Mouse (Mus musculus) stomach, postnatal 0 days (tissue): ENCODE data around the gene Nom1. TPM values are rescaled to one million over a fixed set of nuclear protein-coding genes. Genes with fewer than 3 reads are reported as not detected.

Experiments
- ATAC-seq: fragments of 200-750 bp; cut with Nextera tagmentation; 2 replicates; pipeline ENCODE4 v1.8.0; 2017; ENCODE audit not compliant: low FRiP score, low TSS enrichment
- DNase-seq: peaks from one replicate; pipeline ENCODE4 v3.0.0-alpha.2; 2016; ENCODE audit warnings: low spot score
- H3K27ac ChIP-seq: fragments of 300-500 bp; sonication (generic); replicated peaks from 2 replicates; pipeline ENCODE4 v1.5.1; 2014; ENCODE audit warnings: mild to moderate bottlenecking, control low read depth
- H3K27me3 ChIP-seq: fragments of 300-500 bp; sonication (generic); 2 replicates; pipeline ENCODE4 v1.6.1; 2014; ENCODE audit warnings: low read length; ENCODE audit not compliant: control insufficient read depth, insufficient read depth
- H3K36me3 ChIP-seq: fragments of 300-500 bp; sonication (generic); 2 replicates; pipeline ENCODE4 v1.6.1; 2014; ENCODE audit warnings: low read length, mixed read lengths; ENCODE audit not compliant: control insufficient read depth, insufficient read depth
- H3K4me1 ChIP-seq: fragments of 300-500 bp; sonication (generic); replicated peaks from 2 replicates; pipeline ENCODE4 v1.6.1; 2014; ENCODE audit warnings: antibody characterized with exemption; ENCODE audit not compliant: control insufficient read depth, insufficient read depth
- H3K4me2 ChIP-seq: fragments of 300-500 bp; sonication (generic); replicated peaks from 2 replicates; pipeline ENCODE4 v1.6.1; 2014; ENCODE audit warnings: low read depth, mild to moderate bottlenecking, control low read depth, moderate library complexity
- H3K4me3 ChIP-seq: fragments of 300-500 bp; sonication (generic); 2 replicates; pipeline ENCODE4 v1.5.1; 2014; ENCODE audit warnings: low read depth, low read length, control low read depth
- H3K9ac ChIP-seq: fragments of 300-500 bp; sonication (generic); 2 replicates; pipeline ENCODE4 v1.6.1; 2014; ENCODE audit warnings: mild to moderate bottlenecking, low read length, control low read depth, mixed read lengths
- H3K9me3 ChIP-seq: fragments of 300-500 bp; sonication (generic); 2 replicates; pipeline ENCODE4 v1.6.1; 2016; ENCODE audit warnings: low read length; ENCODE audit not compliant: control insufficient read depth
- CTCF ChIP-seq: IDR thresholded peaks from 2 replicates; pipeline ENCODE4 v1.5.1; 2016; ENCODE audit warnings: antibody characterized with exemption, low read depth, mild to moderate bottlenecking, moderate library complexity
- EP300 ChIP-seq: optimal IDR thresholded peaks from 2 replicates; pipeline ENCODE3; 2016; ENCODE audit warnings: antibody characterized with exemption
- WGBS: fragments of 180-500 bp; shearing (Covaris S2); extraction: QIAGEN DNeasy Blood & Tissue Kit; methylation state at CpG from one replicate; pipeline ENCODE4 v1.1.7; 2014; 5-methylcytosine and 5-hydroxymethylcytosine counted together
- polyA plus RNA-seq: library from polyadenylated mRNA; unstranded; fragments of >200 nt; fragmentation: Nextera tagmentation; extraction: Ambion mirVana; gene quantifications from 2 replicates; pipeline ENCODE4 v1.2.1, GENCODE M21; 2015

The Nom1 gene
- polyA plus RNA-seq, 1 experiment from 2014 or later: 16.4 TPM

DNA sequence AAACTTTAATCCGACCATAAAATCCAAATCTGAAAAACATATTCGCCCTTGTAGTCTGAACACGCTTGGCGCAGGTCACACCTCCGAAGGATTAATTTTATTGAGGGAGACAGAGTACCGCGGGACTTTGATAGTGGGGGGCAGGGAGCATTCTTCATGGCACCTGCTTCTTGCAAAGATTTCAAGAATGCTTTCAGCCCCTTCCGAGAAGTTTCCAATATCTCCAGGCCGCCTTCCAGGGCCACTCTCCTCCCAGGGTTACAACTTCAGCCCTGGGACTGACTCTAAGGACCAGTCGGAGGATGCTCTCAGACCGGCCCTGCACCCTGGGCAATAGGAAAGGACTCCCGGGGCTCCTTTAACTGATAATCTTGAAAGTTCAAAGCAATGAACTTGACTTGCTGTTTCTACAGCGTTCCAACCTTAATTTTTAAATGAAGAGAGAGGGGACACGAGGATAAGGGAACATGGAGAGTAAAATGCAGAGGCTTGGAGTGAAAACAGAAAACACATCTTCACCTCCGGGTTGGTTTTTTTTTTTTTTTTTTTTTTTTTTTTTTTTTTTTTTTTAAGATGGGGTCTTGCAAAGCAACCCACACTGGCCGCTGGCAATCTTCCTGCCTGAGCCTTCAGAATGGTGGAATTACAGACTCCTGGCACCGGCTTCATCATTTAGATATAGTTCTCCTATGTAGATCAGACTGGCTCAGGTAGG is 34.0 kb downstream of the Nom1 start:
- peaks cover 7% of the 10 kb centered on the region; the same call in 1 of the 2 replicates for H3K27me3 ChIP-seq
- peak; percentile 29 for DNase-seq
- peak overlapping the region; percentile 43 for H3K4me3 ChIP-seq
- ATAC-seq: no peak
- H3K4me2 ChIP-seq: peak overlapping the region; percentile 65
- WGBS: 2% methylated on average over 17 of the region's 17 CpGs
- H3K27ac ChIP-seq: 0 out of 2 replicates have a peak overlapping the region, but pooled peaks have one; percentile 30
- H3K9ac ChIP-seq: peak overlapping the region; percentile 45; the same call in 1 of the 2 replicates
- no peaks in the 10 kb centered on the region for H3K9me3 ChIP-seq
- H3K4me1 ChIP-seq: no peaks in the 10 kb centered on the region
- TF ChIP-seq EP300: no peak
- no peaks in the 10 kb centered on the region for H3K36me3 ChIP-seq

DNA sequence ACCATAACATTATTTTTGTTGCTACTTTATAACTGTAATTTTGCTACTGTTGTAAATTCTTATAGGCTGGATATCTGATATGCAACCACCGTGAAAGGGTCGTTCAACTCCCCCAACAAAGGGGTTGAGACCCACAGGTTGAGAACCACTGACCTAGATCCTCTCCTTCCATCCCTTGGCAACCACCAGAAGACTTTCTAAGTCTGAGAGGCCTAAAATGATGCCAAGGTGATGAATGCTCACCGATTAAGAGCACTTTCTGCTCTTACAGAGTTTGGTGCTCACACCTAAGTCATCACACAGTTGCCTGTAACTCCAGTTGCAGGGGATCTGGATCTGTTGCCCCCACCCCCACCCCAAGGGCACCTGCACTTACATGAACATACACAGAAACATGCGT is 35.0 kb downstream of the Nom1 start:
- ATAC-seq (no peak), DNase-seq (no peak)
- Histone ChIP-seq H3K4me3 (no peak overlapping the region), H3K4me2 (no peak overlapping the region), H3K36me3 (no peaks in the 10 kb centered on the region), H3K9ac (no peak overlapping the region), H3K27me3 (peaks cover 7% of the 10 kb centered on the region; the same call in 1 of the 2 replicates), H3K4me1 (no peaks in the 10 kb centered on the region), H3K27ac (no peak overlapping the region), H3K9me3 (no peaks in the 10 kb centered on the region)
- WGBS: 16% methylated on average over 4 of the region's 4 CpGs
- no peak for TF ChIP-seq EP300
- TF ChIP-seq CTCF: no peak

DNA sequence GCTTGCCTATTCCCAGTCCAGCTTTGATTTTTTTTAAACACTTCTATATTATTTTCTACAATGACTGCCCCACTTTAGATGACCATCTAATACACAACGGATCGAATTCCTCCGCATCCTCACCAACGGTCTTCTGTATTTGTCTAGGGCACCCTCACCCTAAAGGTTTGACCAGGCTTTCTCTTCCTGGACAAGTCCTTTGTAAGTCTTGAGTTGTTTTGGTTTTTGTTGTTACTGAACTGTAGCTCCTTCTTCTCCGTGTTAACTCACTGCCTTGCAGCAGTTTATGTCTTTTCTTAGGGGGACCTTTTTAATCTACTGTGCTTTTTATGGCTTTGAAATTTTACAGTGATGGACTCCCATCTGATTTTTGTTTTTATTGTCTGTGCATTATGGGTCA is 35.8 kb downstream of the Nom1 start:
- H3K27ac ChIP-seq: no peak overlapping the region
- no peak for TF ChIP-seq EP300
- TF ChIP-seq CTCF: no peak
- H3K9me3 ChIP-seq: no peaks in the 10 kb centered on the region
- WGBS: 46% methylated on average over 5 of the region's 5 CpGs
- H3K36me3 ChIP-seq: no peaks in the 10 kb centered on the region
- H3K4me2 ChIP-seq: no peak overlapping the region
- no peaks in the 10 kb centered on the region for H3K4me1 ChIP-seq
- H3K27me3 ChIP-seq: peaks cover 7% of the 10 kb centered on the region; the same call in 1 of the 2 replicates
- H3K4me3 ChIP-seq: no peak overlapping the region
- ATAC-seq (no peak), DNase-seq (no peak)
- H3K9ac ChIP-seq: no peak overlapping the region

DNA sequence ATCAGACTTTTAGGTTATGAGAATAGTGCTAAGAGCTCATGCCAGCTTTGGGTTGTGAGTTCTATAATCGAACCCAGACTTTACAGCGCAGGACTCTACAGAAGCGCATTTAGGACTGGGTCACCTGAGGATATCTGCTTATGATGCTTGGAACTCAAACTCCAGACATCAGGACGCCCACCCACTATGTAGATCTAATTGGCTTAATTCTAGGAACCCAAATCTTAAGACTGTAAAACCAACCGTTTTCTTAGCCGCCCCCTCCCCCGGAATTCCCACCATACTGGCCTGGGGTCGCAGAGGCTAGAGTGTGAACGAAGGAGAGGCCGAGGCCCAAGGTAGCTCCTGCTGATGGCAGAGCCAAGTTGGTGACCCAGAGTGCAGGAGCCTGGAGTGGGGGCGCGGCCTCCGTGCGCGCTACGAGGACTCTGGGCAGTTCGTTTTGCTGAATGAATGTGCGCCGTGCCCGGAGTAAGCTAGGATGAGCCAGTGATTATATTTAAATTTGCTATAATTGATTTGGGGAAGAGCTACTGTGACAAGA is 36.5 kb downstream of the Nom1 start:
- ATAC-seq (no peak), DNase-seq (no peak)
- TF ChIP-seq CTCF: no peak
- no peak for TF ChIP-seq EP300
- no peaks in the 10 kb centered on the region for H3K9me3 ChIP-seq
- no peak overlapping the region for H3K9ac ChIP-seq
- 28% methylated on average over 20 of the region's 20 CpGs for WGBS
- H3K4me3 ChIP-seq: no peak overlapping the region
- peaks cover 7% of the 10 kb centered on the region; the same call in 1 of the 2 replicates for H3K27me3 ChIP-seq
- H3K4me2 ChIP-seq: no peak overlapping the region
- no peaks in the 10 kb centered on the region for H3K4me1 ChIP-seq
- H3K36me3 ChIP-seq: no peaks in the 10 kb centered on the region
- H3K27ac ChIP-seq: no peak overlapping the region

DNA sequence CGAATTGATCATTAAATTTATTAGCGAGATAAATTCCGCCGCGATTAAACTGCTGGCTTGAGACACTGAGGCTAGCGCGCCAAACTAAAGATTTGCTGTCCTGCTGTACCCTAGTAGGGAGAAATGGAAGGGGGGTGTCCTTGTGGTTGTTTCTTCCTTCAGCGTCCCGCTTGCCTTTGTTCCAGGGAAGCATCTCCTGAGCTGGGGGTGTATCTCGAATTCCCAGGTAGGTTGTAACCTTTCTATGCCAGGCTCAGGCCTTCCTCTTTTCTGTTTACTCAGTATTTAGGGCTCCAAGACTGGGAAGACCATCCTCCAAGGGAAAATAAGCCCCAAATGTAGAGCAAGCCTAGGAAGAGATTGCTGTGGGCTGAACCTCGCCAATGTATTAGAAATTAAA is 36.9 kb downstream of the Nom1 start:
- ATAC-seq (no peak), DNase-seq (no peak)
- Histone ChIP-seq H3K9ac (no peak overlapping the region), H3K9me3 (no peaks in the 10 kb centered on the region), H3K27me3 (peaks cover 7% of the 10 kb centered on the region; the same call in 1 of the 2 replicates), H3K4me3 (no peak overlapping the region), H3K27ac (no peak overlapping the region), H3K4me2 (no peak overlapping the region), H3K4me1 (no peaks in the 10 kb centered on the region), H3K36me3 (no peaks in the 10 kb centered on the region)
- TF ChIP-seq EP300 (no peak), CTCF (no peak)
- WGBS: 25% methylated on average over 11 of the region's 11 CpGs

DNA sequence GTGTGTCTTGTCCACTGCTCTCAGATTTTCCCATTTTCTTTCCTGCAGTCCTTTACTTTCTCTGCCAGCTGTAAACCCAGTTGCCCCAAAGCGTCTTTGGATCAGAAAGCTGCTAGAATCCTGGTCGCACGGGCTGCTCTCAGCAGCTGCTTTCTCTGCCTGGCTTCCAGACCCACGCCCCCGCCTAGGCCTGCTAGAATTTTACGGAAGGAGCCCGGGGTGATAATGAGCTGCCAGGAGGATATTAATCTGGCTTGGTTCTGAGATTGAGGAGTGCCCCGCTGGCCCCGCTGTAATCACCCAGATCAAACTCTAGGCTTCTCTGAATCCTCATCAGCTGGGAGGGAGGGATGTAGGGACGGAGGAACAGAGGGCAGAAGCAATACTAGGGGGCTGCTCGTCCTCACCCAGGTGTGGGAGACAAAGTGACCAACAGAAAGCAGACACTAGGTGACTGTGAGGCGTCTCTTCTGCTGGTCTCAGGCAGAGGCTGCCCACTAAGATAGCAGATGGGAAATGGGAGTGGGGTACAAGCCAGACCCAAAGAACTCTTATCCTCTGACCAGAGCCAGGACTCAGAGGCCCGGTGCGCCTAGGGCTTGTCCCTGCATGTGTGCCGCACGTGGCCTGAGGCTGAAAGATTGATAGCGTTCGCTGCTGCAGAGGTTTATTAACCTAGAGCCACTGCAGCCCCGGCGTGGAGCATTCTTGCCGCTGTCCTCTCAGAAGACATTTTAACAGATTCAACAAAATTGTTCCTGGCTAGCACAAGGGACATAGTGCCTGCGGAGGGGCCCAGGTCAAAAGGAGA is 37.6 kb downstream of the Nom1 start:
- Histone ChIP-seq H3K9me3 (no peaks in the 10 kb centered on the region), H3K27me3 (peaks cover 7% of the 10 kb centered on the region; the same call in 1 of the 2 replicates), H3K4me3 (no peak overlapping the region), H3K4me2 (no peak overlapping the region), H3K27ac (no peak overlapping the region), H3K4me1 (no peaks in the 10 kb centered on the region), H3K9ac (no peak overlapping the region), H3K36me3 (no peaks in the 10 kb centered on the region)
- DNase-seq (no peak), ATAC-seq (no peak)
- TF ChIP-seq CTCF: no peak
- TF ChIP-seq EP300: no peak
- 14% methylated on average over 22 of the region's 22 CpGs for WGBS
